Mouse (Mus musculus) adrenal gland, adult 2 months (tissue): ENCODE results near the gene Clip3. TPM values are rescaled to one million over a fixed set of nuclear protein-coding genes. Genes with fewer than 3 reads are reported as not detected.
A peak's percentile ranks its signal among the peaks of the same experiment; 100 is the strongest.

Experiments
- DNase-seq: peaks from one replicate; pipeline ENCODE4 v3.0.0; 2021
- polyA plus RNA-seq: library from polyadenylated mRNA; depleted of rRNA; stranded (reverse); fragments of >200 nt; gene quantifications from 2 replicates; pipeline ENCODE4 v1.2.3, GENCODE M21; 2012; rRNA removed
- total RNA-seq, 2 experiments: library from RNA; stranded (reverse); gene quantifications; 2 replicates each; pipeline ENCODE4 v1.2.3; 2021

The Clip3 gene
- total and polyA plus RNA-seq, 3 experiments: 10.2 to 28.7 (median 27.9) TPM

DNA sequence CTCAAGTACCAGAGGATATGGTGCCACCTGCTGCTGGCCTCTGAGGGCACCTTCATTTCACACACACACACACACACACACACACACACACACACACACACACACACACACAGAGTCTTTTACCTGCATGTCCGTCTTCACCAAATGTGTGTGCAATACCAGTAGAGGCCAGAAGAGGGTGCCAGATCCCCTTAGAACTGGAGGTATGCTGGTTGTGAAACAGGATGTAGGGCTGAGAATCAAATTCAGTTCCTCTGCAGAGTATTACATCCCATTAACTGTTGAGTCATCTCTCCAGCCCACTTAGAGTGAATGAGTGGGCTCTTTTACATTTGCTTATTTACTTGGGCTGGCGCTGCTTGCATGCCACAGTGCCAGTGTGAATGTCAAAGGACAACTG, 33.8 kb downstream of the Clip3 start:
- peak; percentile 27 for DNase-seq

DNA sequence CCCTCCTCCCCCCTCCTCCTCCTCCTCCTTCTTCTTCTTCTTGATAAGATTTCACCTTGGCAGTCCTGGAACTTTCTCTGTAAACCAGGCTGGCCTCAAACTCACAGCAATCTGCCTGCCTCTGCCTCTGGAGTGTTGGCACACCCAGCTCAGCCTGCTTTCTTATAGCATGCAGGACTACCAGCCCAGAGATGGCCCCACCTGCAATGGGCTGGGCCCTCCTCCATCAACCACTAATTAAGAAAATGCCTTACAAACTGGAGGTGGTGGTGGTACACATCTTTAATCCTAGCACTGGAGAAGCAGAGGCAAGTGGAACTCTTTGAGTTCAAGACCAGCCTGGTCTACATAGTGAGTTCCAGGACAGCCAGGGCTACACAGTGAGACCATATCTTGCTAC, 34.9 kb downstream of the Clip3 start:
- no peak for DNase-seq

DNA sequence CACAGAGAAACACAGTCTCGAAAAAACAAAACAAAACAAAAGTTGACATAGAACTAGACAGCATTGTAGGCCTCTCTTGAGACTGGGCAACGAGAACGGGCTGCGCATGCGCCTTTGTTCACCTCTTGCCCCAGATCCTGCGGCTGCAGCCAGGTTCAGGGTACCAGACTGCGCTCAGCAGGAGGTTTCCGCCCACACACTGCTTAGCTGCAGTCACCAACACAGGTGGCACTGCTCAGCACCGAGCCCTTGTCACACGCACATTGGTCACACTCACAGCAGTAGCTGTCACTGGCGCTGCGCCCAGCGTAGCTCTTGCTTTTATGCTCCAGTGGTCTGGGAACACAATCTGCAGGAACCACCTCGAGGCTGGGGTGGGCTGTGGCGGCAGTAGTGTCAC, 35.6 kb downstream of the Clip3 start:
- DNase-seq: no peak

DNA sequence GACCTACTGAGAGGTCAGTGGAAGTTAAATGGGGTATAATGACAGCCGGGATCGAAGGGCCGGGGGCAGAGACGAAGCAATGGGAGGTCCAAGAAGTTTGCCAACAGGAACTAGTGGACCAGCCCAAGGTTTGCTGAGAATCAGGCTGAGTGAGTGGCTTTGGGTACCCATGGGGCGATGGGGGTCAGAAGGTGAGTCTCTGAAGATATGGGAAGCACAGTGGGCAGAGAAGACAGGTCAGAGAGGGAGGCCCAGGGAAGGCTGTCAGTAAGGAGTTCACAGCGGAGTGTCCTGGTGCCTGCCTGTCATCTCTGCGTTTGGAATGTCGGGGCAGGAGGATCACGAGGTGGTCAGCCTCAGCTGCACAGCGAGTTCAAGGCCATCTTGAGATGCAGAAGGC, 36.9 kb downstream of the Clip3 start:
- DNase-seq: no peak

DNA sequence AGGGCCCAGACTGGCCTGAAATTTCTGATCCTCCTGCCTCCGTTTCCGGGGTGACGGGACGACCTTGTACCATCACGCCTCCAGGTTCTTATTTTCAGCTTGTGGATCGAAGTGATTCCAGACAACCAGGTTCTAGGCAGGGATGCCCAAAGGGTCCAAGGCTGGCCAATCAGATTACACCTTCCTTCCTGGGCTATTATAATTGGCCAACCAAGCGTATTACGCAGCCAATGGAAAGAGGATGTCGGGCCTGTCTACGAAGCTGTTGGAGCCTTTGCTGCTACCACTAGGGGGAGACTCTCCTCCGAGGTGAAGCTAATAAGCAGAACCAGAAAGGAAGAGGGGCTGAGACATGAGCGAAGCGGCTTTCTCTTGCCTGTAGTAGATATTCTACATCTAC, 40.4 kb downstream of the Clip3 start:
- peak; percentile 76 for DNase-seq

DNA sequence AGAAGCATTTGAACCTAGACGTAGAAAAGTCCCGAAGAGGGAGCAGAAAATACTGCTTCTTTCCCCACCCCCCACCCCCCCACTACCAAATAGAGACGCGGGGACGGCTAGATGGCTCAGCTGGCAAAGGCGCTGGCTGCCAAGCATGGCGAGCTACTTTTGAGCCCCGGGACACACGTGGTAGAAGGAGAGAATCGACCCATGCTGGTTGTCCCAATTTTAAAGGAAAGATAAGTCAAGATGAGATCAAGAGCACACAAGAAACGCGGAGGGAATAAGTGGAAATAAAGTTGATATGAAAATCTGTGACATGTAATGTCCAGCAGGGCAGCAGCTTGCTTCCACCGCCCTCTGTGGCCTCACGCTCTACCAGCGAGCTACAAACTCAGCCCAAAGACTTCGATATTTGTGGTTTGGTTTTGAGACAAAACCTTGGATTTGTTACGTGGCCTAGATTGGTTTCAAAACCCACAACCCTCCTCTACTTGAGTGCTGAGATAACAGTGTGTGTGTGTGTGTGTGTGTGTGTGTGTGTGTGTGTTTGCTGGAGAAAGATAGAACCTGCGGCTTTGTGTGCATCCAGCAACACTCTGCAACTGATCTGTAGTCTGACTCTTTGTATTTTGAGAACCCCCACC, 41.2 kb downstream of the Clip3 start:
- no peak for DNase-seq

DNA sequence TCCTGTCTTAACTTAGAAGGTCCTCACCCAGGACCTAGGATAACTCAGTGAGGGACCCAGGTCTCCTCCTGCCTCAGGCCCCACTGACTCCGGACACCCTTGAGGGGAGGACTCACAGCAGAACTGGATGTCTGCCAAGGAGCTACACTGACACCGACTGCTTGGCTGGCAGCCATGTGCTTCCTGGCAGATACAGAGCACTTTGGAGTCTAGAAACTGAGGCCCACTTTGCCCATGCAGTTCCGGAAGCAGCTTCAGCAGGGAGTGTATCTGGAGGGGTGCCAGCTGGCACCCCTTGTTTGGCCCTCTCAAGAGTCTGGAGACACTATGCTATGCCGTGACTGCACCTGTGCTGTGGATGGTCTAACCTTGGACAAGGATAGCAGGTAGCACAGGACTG, 41.9 kb downstream of the Clip3 start:
- peak; percentile 88 for DNase-seq

DNA sequence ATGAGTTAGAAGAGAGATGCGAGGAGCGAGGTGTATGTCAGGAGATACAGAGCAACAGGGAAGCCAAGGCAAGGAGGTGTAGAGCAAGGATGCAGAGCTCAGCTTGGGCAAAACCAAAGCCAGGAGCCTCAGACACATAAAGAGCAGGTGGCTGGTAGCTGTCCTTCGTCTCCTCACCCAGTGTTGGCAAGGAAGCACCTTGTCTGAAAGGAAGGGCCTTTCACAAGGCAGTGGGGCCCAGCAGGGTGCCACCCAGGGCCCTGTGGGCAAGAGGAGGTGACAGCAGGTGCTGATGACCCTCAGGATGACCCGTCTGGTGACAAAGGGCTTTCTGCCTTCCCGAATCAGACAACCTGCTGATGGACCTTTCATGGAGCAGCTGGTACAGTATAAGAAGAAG, 43.0 kb downstream of the Clip3 start:
- no peak for DNase-seq

DNA sequence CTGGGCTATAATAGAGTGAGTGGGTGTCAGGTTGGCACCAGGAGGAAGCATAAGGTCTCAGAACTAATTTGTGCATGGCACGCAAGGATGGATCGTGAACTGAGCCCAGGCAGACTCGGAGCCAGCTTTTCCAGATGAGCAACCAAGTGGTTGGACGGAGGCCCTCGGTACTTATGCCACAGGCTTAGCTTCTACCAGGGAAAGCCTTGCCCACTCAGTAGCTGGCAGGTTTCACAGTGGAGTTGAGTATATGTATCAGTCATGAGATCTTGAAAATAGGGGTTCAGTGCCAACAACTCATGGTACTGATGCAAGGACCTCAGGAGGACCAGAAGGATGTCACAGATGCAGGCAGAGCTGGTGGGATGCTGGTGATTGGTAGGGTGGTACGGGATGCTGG, 44.2 kb downstream of the Clip3 start:
- DNase-seq: no peak

DNA sequence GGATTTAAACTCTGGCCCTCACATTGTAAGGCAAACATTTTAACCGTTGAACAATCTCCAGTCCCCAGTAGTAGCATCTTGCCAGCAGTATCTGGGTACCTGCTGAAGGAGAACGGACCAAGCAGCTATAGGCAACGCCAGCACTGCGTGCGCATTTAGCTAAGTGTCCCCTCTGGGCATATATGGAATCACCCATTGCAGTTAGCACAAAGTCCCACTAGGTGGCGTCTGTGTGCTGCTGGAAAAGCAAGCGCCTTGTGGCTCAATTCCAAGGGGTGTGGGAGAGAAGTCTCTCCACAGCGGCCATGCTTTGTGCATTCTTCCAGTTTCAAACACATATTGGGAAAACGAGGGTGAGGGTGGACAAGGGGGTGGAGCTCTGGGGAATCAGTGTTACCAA, 44.9 kb downstream of the Clip3 start:
- peak; percentile 73 for DNase-seq

DNA sequence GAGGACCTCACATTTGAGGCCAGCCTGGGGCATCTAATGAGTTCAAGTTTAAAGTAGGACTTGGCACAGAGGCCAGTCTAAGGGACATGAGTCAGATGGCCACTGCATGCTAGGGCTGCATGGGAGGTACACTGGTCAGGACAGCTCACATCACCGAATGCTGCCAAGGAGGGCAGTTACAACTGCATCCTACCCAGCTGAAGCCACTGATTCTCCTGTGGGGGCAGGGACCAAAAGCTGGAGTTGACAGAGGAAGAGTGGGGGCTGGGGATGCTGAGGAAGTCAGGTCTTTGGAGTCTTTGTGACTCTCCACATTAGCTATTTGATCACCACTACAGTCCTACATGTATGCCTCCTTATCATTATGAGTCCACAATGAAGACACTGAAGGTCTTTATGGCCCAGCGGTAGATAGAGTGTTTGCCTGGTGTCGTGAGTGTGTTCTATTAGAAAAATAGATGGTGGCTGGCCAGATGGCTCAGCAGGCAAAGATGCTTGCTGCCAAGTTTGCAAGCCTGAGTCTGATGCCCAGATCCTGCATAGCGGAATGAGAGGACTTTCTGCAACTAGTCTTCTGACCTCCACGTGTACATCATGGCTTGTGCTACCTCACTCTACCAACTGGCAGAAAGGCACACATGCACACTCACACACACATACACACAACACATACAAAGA, 48.0 kb downstream of the Clip3 start:
- DNase-seq: no peak

DNA sequence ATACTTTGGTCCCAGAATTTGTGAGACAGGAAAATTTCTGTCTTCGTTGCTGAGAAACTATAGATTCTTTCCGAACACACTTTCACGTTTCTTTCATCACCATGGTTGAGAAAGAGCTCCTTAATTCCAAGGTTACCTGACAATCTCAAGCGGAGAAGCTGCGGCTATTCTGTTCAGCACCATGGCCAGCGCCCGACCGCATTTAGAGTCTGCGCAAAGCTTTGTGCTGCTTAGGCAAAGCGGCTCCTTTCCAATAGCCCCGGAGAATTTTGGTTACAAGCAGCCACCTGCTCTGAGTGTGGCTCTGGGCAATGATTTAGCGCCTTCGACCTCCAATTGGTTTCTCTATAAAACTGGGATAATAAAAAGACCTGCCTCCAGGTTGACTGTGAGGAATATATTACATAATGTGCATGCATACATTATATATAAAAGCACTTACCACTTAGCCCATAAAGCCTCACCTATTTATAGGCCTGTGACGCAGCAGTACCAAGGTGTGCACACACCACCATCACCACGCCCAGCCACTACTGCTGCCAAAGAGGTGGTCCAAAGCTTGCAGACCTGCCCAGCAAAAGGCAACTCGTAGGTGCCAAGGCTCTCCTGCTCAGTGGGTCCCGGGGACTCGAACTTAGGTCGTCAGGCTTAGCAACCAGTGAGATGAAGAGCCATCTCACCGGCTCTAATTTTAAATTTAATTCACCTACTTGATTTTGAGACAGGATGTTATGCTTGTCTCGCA, 55.3 kb downstream of the Clip3 start:
- peak; percentile 63 for DNase-seq

DNA sequence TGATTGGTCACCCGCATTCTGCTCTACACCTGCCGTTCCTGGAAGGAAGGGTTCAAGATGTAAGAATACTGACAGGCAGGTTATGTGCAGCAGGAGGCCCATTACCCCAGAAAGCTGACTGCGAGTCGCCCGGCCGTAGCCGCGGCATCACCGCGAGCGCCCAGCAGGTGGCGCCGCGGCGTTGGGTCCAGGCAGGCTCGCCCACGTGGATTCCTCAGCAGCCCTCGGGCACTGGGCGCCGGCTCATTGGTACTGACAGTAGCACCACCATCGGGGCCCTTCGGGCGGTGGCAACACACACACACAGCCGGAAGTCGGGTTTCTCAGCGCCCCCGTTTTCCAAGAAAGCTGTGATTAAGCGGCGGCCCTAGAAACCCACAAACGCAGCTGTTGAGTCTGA, 56.3 kb downstream of the Clip3 start:
- peak; percentile 72 for DNase-seq

DNA sequence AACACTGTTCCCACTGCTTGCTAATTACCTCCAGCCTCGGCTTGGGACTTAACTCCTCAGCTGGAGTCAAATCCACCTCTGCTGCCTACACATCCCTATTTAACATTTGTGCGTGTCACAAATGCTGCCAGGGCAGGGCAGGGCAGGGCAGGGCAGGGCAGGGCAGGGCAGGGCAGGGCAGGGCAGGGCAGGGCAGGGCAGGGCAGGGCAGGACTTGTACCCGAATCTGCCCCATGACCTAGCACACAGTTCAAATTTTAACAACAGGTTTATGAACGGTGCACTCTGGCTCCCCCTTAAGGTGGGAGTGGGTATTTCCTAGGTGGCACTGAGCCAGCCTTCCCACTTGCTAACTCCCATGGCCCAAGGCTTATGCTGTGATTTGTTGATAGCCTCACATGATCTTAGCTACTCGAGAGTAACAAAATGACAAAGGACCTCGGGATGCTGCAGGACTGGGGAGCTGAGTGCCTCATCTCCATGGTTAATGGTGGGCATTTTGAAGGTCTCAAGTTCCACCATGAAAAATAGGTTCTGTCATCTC, 61.8 kb downstream of the Clip3 start:
- DNase-seq: peak; percentile 68

DNA sequence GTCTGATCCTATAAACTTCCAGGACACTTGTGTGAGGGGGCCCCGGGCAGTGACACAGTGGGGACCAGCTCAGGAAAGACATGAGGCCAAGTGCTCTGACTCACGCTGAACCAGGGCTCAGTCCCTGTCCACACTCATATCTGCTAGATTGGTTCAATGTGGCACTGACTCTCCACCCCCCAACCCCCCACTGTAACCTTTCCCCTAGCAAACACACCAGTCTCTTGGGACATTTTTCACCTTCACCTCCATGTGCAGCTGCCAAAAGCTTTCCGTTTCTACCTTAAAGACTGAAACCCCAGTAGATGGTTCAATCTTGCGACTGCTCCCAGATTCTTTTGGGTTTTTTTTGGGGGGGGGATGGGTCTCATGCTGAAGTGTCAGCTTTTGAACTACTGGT, 62.5 kb downstream of the Clip3 start:
- peak; percentile 28 for DNase-seq

Other genes with a start within 250 kb of the Clip3 start
- gene Zfp14, start 240.3 kb upstream of the Clip3 start, total RNA-seq: 1 to 10 TPM; 2.1 to 2.8 TPM
- gene Zfp14, start 240.3 kb upstream of the Clip3 start, polyA plus RNA-seq: 0.81 and 1.7 TPM in 2 replicates
- 1 to 10 TPM; 1.6 to 2.5 TPM for gene Zfp82, start 218.8 kb upstream of the Clip3 start, total RNA-seq
- gene Zfp82, start 218.8 kb upstream of the Clip3 start, polyA plus RNA-seq: 0.06 and 0.11 TPM in 2 replicates
- under 1 TPM in 1 of 2 experiments, not detected in 1; 0.73 TPM for gene Gm26920, start 201.3 kb upstream of the Clip3 start, total RNA-seq
- not detected in 2 replicates for gene Gm26920, start 201.3 kb upstream of the Clip3 start, polyA plus RNA-seq
- 1 to 10 TPM; 2.2 to 2.6 TPM for gene Zfp566, start 201.2 kb upstream of the Clip3 start, total RNA-seq
- 1.5 and 1.6 TPM in 2 replicates for gene Zfp566, start 201.2 kb upstream of the Clip3 start, polyA plus RNA-seq
- gene Zfp260, start 197.0 kb upstream of the Clip3 start, total RNA-seq: 10 to 100 TPM; 35.4 to 39.5 TPM
- 6.2 and 9.7 TPM in 2 replicates for gene Zfp260, start 197.0 kb upstream of the Clip3 start, polyA plus RNA-seq
- gene Zfp382, start 169.8 kb upstream of the Clip3 start, total RNA-seq: 1 to 10 TPM; 2.5 to 4.2 TPM
- 0.07 and 0.44 TPM in 2 replicates for gene Zfp382, start 169.8 kb upstream of the Clip3 start, polyA plus RNA-seq
- 10 to 100 TPM; 45.7 to 52.1 TPM for gene Zfp146, start 122.0 kb upstream of the Clip3 start, total RNA-seq
- gene Zfp146, start 122.0 kb upstream of the Clip3 start, polyA plus RNA-seq: 2.2 and 2.5 TPM in 2 replicates
- gene Cox7a1, start 107.6 kb upstream of the Clip3 start, total RNA-seq: 100 to 1,000 TPM; 353 to 482 TPM
- 27.2 and 28.9 TPM in 2 replicates for gene Cox7a1, start 107.6 kb upstream of the Clip3 start, polyA plus RNA-seq
- gene Capns1, start 92.9 kb upstream of the Clip3 start, total RNA-seq: 100 to 1,000 TPM; 629 to 666 TPM
- gene Capns1, start 92.9 kb upstream of the Clip3 start, polyA plus RNA-seq: 1,680 and 2,038 TPM in 2 replicates
- 10 to 100 TPM; 74.2 to 84.9 TPM for gene Polr2i, start 59.8 kb upstream of the Clip3 start, total RNA-seq
- gene Polr2i, start 59.8 kb upstream of the Clip3 start, polyA plus RNA-seq: 77.0 and 78.9 TPM in 2 replicates
- gene Tbcb, start 59.5 kb upstream of the Clip3 start, total RNA-seq: 100 to 1,000 TPM in 1 of 2 experiments, 10 to 100 TPM in 1; 74.9 to 116 TPM
- 40.3 and 41.9 TPM in 2 replicates for gene Tbcb, start 59.5 kb upstream of the Clip3 start, polyA plus RNA-seq
- gene Ovol3, start 56.0 kb upstream of the Clip3 start, total RNA-seq: not detected
- gene Ovol3, start 56.0 kb upstream of the Clip3 start, polyA plus RNA-seq: not detected in 2 replicates
- not detected for gene Thap8, start 11.6 kb upstream of the Clip3 start, total RNA-seq
- gene Thap8, start 11.6 kb upstream of the Clip3 start, polyA plus RNA-seq: 0.51 and 0.62 TPM in 2 replicates
- 1 to 10 TPM; 4.8 to 6.1 TPM for gene Wdr62, start 11.3 kb upstream of the Clip3 start, total RNA-seq
- gene Wdr62, start 11.3 kb upstream of the Clip3 start, polyA plus RNA-seq: 16.3 and 17.6 TPM in 2 replicates
- 10 to 100 TPM; 57.8 to 73.6 TPM for gene Alkbh6, start 17.0 kb downstream of the Clip3 start, total RNA-seq
- gene Alkbh6, start 17.0 kb downstream of the Clip3 start, polyA plus RNA-seq: 276 and 312 TPM in 2 replicates
- 10 to 100 TPM; 18.8 to 34.5 TPM for gene Syne4, start 23.1 kb downstream of the Clip3 start, total RNA-seq
- gene Syne4, start 23.1 kb downstream of the Clip3 start, polyA plus RNA-seq: 51.8 and 59.1 TPM in 2 replicates
- gene E130208F15Rik, start 30.0 kb downstream of the Clip3 start, total RNA-seq: 1 to 10 TPM; 1.2 to 1.6 TPM
- 2.0 and 2.7 TPM in 2 replicates for gene E130208F15Rik, start 30.0 kb downstream of the Clip3 start, polyA plus RNA-seq
- 10 to 100 TPM in 1 of 2 experiments, 1 to 10 TPM in 1; 9.1 to 18.7 TPM for gene Sdhaf1, start 32.2 kb downstream of the Clip3 start, total RNA-seq
- gene Sdhaf1, start 32.2 kb downstream of the Clip3 start, polyA plus RNA-seq: 52.4 and 74.3 TPM in 2 replicates
- gene Lrfn3, start 71.0 kb downstream of the Clip3 start, total RNA-seq: 10 to 100 TPM in 1 of 2 experiments, 1 to 10 TPM in 1; 8.2 to 11.9 TPM
- gene Lrfn3, start 71.0 kb downstream of the Clip3 start, polyA plus RNA-seq: 32.9 and 37.6 TPM in 2 replicates
- gene Tyrobp, start 122.0 kb downstream of the Clip3 start, total RNA-seq: 10 to 100 TPM; 34.7 to 41.9 TPM
- 73.3 and 87.9 TPM in 2 replicates for gene Tyrobp, start 122.0 kb downstream of the Clip3 start, polyA plus RNA-seq
- 1 to 10 TPM; 1.2 to 2.0 TPM for gene Hcst, start 128.1 kb downstream of the Clip3 start, total RNA-seq
- 6.3 and 7.9 TPM in 2 replicates for gene Hcst, start 128.1 kb downstream of the Clip3 start, polyA plus RNA-seq
- gene Nfkbid, start 130.0 kb downstream of the Clip3 start, total RNA-seq: 1 to 10 TPM; 1.1 to 1.3 TPM
- 3.7 and 4.1 TPM in 2 replicates for gene Nfkbid, start 130.0 kb downstream of the Clip3 start, polyA plus RNA-seq
- 10 to 100 TPM; 22.7 to 43.2 TPM for gene Aplp1, start 153.8 kb downstream of the Clip3 start, total RNA-seq
- 37.7 and 54.1 TPM in 2 replicates for gene Aplp1, start 153.8 kb downstream of the Clip3 start, polyA plus RNA-seq
- not detected for gene Kirrel2, start 166.0 kb downstream of the Clip3 start, total RNA-seq
- not detected in 2 replicates for gene Kirrel2, start 166.0 kb downstream of the Clip3 start, polyA plus RNA-seq
- not detected for gene Nphs1, start 166.6 kb downstream of the Clip3 start, total RNA-seq
- not detected in 2 replicates for gene Nphs1, start 166.6 kb downstream of the Clip3 start, polyA plus RNA-seq
- under 1 TPM in 1 of 2 experiments, not detected in 1; 0.86 TPM for gene Prodh2, start 201.9 kb downstream of the Clip3 start, total RNA-seq
- gene Prodh2, start 201.9 kb downstream of the Clip3 start, polyA plus RNA-seq: 0.10 TPM in 1 of 2 replicates, not detected in the other
- gene Arhgap33, start 243.3 kb downstream of the Clip3 start, total RNA-seq: 1 to 10 TPM; 2.2 to 3.1 TPM
- gene Arhgap33, start 243.3 kb downstream of the Clip3 start, polyA plus RNA-seq: 20.3 and 23.2 TPM in 2 replicates